Comparison of ENCODE assay signal across 8 mouse cellular contexts in the genomic region with DNA sequence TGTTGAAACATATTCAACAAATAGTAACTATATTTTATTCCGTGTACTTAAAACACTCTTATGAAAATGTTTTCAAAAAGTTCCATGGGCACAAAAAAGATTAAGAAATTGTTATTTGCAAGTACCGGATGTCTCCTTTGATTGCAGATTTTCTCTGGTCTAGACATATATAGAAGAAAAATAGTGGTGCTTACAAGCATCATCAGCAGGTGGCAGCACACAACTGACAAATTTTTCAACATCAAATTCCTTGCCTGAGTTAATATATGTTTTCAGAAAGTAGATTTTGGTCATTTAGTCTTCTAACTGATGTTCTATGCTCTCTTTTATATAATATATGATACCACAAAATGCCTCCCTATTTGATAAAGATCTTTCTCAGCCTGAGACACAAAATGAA. TPM values are rescaled to one million over a fixed set of nuclear protein-coding genes. Genes with fewer than 3 reads are reported as not detected.
A peak's percentile ranks its signal among the peaks of the same experiment; 100 is the strongest.
DNase-seq lines count a peak whose midpoint lies in the region.

No protein-coding gene starts in this region.

- peak; percentile 52 to 63 for DNase-seq in heart, postnatal 10 days
- DNase-seq in heart, postnatal 25 days (ENCODE audit: low spot score) = no peak
- DNase-seq in 416B (ENCODE audit: low read depth) = peak; percentile 68
- peak; percentile 42 for DNase-seq in R1 (ENCODE audit: low read depth, low spot score)
- peak; percentile 67 for DNase-seq in embryo, embryonic 10.5 days (ENCODE audit: low spot score)
- peak; percentile 47 for DNase-seq in layer of hippocampus, adult 11-12 months (ENCODE audit: low spot score)
- peak; percentile 70 for DNase-seq in lung, postnatal 36 days
- peak; percentile 66 for DNase-seq in thymus, postnatal 4 days

- intact Hi-C loops in heart, postnatal 10 days (cut with DNase I) = loop anchor here (1.0 to 5.0 kb wide), 2 partner anchors 234 to 253 kb away; no protein-coding TSS in a partner anchor
- intact Hi-C loops in heart, postnatal 25 days (cut with DNase I) = loop anchor here (1.0 kb wide), 1 partner anchor 234 kb away; no protein-coding TSS in a partner anchor

RNA-seq across cellular contexts. Expression of a gene that starts 41.0 kb away (rescaled TPM):
- total RNA-seq in heart, postnatal 10 days (2021) = 10 to 100 TPM; 12.1 to 12.8 TPM
- total RNA-seq in heart, postnatal 25 days (2021) = 10 to 100 TPM; 12.0 to 12.4 TPM
